Mouse (Mus musculus) cerebellum, adult 11-12 months (tissue): ENCODE data around the gene Tnr.
"Not testable (repeated sequence)": the region's sequence is repeated elsewhere in the genome, so short reads cannot be mapped to it uniquely, and the experiment has no call there.

ENCODE experiments used
- DNase-seq: peaks from one replicate; pipeline ENCODE4 v3.0.0; 2022

Gene Tnr

DNA sequence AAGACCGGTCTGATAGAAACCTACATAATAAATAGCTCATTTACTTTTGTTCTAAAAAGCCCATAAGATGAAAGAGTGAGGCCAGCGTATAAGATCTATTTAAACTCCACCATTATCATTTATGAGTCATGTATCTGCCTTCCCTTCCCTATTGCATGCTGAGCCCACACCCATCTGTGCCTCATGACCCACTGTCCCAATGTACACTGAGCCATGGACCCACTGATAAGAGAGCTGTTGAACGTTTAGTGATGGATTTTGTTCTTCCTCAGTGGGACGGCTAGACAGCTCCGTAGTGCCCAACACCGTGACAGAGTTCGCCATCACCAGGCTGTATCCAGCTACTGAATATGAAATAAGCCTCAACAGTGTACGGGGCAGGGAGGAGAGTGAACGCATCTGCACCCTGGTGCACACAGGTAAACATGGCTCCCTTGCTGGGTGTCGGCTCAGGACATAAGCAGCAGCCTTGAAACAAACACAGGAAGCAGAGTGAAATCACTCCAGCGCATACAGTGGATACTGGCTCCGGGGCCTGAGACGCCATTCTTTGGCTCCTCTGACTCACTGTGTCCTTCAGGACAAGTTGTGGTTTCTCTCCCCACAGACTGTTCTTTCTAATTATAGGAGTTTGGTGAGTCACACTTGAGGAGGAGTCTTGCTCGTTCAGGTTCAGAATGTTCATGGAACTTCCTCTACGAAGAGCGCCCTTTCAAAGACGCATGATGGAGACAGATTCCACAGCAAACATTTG lies 365.6 kb downstream of the Tnr start:
- no peak for DNase-seq

DNA sequence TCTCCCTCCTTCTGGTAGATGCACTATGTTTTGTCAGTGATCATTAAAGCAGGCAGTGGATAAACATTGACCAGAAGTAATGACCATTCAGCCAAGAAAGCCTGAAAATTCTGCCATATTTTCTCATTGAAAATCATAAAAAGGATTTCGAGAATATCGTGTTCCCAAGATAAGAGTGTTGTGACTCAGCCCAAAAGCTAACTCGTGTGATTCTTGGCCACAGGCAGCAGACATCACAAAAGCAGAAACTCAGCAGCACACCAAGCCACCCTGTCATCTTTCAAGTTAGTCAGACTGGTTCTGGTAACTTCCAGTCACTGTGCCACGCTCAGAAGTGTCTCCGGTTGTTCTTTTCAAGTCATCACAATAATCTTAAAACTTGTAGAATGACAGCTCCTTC lies 367.0 kb downstream of the Tnr start:
- no peak for DNase-seq

DNA sequence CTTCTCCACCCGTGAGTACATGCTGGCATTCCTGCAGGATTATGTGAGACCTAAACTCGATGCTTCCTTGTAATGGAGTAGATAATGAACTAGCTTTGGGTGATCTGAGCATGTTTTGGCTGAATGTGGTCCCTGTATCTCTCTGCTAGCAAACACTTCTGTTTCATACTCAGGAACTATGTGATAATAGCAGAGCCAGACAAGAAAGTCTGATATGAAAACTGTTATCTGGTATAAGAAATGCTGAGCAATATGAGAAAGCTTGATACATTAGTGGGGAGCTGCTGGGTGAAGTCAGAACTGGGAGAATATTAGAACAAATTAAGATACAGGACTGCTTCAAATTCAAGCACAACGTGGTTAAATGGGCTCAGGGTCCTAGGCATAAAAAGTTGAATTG lies 371.5 kb downstream of the Tnr start:
- no peak for DNase-seq

DNA sequence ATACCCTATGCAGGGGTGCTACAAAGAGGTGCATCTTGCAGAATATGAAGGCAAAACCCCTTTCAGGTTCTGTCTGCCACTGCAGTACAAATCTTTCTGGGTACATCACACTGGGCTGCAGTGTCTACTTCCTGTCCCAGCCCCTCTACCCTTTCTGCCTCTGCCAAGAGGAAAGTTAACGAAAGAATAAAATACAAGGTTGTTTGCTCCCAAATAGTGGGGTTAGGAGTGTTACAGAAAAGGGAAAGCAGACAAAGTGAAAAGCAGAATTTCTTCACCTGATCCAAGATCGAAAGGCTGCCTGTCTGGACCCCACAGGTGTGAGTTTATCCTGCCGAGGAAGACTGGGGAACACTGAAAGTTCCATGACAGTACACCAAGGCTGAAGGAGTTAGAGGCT lies 376.4 kb downstream of the Tnr start:
- DNase-seq: no peak

DNA sequence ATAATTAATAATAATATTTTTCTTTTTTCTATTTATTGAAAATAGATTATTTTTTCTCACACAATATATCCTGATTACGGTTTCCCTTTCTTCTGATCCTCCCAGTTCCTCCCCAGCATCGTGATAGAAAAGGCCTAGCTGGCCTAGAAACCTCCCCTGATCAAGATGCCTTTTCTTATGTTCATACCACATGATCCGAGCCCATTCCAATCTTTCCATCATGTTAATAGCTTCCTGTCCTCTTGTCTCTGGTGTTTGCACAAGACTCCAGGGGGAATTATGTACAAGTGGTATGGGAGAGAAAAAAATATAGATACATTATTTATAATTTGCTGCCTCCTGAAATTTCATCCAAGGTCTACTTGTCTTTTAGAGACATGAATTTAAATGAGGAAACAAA lies 377.1 kb downstream of the Tnr start:
- no peak for DNase-seq

DNA sequence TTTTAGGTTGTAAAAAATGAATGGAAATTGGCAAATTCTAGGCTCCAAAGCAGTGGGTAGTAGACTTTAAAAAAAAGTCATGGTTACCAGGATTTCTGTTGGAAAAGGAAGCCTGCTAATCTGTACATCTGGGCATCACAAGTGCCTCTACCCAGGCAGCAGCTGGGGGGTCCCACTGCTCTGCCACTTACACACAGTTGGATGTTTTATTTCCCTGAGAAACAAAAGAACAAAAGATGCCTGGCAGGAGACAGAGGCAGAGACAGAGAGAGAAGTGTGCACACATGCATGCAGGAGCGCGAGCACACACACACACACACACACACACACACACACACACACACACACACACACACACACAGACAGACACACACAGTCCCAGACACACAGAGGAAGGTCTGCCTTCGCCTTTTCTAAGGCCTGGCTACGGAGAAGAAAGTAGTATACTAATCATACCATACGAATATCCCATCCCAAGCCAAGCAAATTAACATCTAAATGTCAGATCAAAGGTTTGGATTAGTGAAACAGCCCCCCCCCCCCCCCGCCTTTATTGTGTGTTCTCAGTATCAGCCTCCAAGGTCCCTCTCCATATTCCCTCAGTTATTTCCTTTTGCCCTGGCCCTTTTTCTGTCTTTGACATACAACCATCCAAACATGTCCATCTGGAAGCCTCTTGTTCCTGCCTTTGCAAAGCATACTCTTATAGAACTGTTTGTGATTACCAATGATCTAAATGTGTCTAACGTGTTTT lies 378.0 kb downstream of the Tnr start:
- DNase-seq: no peak

DNA sequence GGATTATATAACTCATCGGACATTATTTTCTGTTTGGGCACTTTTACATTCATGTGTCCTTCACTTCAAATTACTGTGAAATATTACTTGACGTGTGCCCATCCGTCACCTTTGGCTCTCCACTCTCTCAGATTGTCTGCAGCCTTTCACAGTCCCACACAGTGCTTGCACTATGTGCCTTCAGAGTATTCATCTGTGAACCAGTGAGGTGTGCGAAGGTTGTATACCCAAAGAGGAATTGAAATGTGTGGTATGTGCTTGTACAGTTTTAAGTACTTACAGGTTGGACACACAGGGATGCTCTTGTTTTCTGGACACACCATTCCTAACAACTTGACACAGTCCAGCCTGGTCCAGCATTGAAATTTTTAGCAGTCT lies 378.5 kb downstream of the Tnr start:
- no peak for DNase-seq

DNA sequence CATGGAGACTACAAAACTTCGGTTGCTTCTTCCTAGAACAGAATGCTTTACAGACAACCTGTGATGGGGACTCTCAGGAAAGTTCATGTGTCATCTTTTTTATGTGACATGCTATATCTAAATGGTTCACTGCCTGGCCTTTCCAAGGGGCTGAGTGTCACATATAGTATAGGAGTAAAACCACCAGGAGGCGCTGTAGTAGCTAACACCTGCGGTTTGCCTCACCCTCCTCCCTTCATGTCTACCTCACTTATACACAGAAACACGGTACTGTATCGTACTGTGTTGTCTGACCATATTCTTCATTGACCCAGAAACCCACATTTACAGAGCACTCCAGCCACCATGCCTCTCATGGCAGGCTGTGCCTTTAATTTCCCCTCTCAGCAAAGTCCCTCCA lies 387.4 kb downstream of the Tnr start:
- DNase-seq: no peak

DNA sequence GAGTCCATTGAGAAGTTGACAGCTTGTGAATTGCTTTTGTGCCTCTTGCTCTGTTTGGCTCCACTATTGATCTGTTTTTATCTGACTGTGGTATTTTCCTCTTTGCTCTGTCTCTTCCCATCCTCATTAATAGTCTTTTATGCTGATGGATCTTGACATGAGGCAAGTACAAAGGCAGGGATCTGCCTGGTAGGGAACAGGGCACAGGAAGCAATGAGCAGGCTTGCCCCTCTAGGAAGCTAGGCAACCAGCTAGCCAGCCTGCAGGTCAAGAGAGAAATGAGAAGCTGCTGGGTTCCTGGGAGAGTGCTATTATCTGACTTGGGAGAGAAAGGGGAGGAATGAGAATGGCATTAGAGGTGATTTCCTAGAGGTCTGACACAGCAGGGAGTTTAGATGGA lies 391.2 kb downstream of the Tnr start:
- no peak for DNase-seq

DNA sequence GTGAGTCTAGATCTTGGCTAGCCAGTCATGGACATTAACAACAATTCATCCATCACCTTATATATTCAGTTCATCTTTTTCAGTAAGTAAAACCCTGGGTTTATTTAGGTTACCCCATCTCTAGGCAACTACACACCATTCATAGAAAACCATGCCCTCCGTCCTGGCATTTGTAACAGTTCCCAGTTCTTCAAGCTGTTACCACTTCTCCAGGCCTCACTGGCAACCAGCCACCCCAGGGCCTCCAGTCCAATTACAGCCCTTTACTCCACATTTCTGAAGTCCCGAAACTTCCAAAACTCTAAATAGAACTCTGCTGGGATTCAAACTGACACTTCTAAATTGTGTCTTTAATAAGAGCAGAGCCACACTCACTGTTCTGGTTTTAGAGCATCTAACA lies 397.0 kb downstream of the Tnr start:
- no peak for DNase-seq

DNA sequence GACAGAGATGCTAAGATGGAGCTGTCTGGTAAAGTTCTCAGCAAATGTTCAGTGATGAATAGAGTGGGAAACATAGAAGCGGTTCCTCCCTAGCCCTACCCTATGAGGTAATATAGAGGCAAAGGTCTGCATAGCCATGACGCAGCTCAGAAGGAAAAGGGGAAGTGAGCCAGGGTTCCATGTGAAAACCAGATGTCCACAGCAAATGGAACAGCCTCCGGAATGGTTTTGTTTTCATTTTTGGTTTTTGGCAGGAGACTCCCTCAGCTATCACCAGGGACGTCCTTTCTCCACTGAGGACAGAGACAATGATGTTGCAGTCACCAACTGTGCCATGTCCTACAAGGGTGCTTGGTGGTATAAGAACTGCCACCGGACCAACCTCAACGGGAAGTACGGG lies 399.4 kb downstream of the Tnr start:
- no peak for DNase-seq

DNA sequence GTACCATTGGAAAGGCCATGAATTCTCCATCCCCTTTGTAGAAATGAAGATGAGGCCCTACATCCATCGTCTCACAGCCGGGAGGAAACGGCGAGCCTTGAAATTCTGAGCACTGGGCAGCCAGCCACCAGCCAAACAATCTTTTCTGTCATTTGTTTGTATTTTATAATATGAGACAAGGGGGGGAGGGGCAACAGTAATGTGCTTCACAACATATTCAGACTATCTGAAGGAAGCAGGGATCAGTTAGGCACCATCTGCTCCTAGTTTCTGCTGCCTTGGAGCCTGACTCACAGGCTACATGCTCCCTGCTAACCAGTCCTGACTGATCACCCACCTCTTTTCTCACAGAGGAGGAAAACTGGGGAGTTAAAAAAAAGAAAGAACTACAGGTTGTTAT lies 400.5 kb downstream of the Tnr start:
- no peak for DNase-seq

DNA sequence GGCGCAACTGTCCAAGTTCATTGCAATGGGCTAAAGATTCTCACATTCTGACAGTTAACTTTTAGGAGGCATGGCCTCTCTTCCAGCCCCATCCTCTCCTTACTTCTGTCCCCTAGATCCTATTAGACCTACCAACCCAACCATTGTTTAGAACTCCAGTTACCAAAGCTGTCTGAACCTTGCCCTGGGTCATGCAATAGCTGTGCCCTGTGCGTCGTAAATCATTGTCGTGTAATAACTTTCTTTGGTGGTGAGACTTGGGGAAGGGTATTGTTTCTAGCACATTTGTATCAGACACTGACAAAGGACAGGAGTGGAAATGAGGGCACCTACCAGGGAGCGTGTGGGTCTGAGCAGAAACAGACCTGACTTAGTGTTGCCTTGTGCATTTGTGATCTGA lies 401.1 kb downstream of the Tnr start:
- no peak for DNase-seq

DNA sequence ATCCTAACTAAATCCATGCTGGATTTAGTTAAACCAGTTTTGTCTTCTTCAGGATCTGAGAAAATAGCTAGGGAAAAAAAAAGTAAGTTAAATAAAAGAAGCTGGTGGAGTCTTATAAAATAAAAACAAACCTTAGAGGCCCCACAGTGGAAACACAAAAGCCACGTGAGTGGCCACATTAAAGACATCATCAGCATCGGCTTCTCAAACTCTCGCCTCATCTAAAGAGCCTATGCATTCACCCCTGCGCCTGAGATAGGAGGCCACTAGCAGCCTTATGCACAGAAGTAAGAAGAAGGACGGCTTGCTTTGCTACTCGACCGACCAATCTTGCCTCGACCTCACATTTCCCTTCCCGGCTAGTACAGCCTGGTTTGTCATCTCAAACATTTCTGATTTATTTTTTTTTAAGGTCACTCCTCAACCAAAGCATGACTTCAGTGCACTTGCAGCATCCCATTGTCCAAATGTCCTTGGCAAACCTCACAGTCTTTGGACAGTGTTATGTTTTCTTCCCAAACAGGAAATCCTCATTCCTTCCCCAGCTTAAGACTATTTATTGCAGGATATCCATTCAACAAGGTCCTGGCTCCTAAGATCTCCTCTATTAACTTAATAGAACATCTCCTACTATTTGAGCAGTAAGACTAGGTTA lies 405.2 kb downstream of the Tnr start:
- DNase-seq: no peak

DNA sequence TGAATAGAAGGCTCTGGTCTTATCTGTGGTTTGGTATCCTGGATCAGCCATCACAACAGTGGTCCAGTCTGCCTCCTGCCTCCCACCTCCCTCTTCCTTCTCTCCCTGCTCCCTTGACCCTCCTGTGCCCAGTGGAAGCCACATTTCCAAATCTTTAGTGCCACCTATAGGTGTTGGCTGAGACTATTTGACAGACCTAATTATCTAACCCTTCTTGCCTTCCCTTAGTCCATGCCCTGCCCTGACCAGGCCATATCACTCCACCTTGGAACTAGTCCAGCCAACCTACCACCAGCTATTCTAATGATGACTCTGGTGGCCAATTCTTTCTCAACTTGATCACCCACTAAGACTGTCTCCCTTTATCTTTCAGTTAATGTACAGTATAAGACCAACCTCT lies 408.5 kb downstream of the Tnr start:
- DNase-seq: no peak

DNA sequence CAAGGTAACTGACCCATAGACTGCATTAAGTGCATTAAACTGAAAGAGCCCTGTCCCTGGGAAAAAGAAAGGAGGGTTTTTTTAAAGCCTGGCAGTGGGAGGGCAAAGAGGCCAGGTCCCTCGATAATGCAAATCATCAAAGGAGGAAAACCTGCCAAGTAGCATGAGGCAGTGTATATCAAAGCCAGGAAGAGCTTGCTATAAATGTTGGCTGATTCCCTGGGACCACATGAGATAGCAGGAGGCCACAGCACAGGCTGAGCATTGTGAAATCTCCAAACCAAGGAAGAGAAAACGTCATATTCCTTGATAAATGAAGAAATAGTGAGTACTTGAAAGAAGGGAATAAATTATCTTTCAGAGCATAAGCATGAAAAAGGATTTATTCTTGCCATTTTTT lies 409.0 kb downstream of the Tnr start:
- no peak for DNase-seq

DNA sequence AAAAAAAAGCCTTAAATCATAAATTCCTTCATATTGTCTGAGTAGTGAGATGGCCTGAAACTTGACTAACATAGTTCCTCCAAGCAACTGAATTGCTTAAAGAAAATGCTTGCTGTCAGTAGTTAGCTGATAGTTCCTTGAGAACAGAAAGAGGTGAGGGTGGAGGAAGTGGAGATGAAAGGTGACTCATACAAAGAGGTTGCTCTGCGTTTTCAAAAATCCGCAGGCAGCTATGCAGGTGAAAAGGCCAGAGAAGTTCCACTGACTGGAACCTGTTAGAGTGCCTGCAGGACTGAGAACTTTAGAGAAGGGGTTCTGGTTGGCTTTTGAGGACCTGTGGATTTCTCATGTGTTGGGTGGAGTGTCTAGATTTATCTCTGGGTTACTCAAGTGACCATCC lies 414.9 kb downstream of the Tnr start:
- DNase-seq: no peak

DNA sequence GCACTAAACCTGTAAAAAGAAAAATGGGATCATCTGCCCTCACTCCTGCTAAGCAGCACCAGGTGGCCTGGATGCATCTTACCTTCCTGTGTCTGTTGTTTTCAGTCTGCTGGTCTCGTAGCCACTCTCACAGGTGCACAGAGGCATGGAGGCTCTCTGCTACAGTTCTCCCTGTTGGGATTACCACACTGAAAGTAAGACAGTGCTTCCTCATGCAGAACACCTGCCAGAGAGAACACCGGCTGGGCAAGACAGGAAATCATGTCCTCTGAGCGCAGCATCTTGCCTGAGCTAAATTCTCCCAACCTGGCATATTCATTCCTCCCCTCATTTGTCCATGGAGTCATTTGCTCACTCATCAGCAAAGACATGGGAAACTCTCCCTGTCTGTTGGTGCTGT lies 415.8 kb downstream of the Tnr start:
- no peak for DNase-seq

DNA sequence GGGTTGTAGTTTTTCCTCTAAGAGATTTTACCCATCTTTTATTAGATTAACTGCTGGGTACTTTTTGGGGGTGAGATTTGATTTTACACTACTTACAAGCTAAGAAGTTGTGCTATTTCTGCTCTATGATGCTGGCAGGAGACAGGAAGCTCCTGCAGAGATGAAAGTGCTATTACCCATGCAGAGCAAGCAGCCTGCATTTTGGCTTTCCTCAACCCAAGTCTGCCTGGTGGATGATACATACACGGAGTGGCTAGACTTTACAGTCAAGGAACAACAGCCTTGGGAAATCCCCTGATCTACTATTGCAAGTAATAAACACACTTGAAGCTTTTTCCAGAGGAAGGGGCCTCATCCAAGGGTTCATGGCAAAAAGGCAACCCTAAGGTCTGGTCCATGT lies 430.0 kb downstream of the Tnr start:
- no peak for DNase-seq

DNA sequence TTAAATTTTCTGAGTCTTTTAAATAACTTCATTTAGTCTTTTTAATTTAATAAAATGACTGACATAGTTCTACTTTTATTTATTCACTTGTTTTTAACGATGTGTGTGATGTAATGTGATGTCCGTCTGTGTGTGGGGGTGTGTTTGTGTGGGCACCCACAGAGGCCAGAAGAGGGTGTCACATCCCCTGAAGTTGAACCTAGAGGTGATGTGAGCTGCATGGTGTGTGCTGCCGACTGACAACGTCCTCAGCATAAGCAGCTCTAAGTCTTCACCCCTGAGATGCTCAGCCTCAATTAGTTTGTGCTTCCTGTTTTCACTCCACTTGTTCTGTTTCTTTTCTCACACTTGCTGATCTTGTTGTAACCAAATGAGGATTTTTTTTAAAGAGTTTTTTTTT lies 439.8 kb downstream of the Tnr start:
- DNase-seq: no peak

DNA sequence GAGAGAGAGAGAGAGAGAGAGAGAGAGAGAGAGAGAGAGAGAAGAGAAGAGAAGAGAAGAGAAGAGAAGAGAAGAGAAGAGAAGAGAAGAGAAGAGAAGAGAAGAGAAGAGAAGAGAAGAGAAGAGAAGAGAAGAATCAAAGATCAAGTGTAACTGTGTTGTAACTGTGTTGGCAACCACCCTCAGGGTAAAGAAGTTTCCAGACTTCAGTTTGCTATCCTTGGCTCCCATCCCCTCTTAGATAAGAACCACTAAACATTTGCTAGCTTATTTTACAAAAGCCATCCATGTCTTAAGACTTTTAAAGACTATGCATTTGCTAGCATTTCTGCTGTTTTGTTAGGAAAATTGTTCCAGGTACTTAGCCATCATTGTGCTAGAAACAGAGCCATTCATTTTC lies 442.7 kb downstream of the Tnr start:
- not testable (repeated sequence) for DNase-seq

DNA sequence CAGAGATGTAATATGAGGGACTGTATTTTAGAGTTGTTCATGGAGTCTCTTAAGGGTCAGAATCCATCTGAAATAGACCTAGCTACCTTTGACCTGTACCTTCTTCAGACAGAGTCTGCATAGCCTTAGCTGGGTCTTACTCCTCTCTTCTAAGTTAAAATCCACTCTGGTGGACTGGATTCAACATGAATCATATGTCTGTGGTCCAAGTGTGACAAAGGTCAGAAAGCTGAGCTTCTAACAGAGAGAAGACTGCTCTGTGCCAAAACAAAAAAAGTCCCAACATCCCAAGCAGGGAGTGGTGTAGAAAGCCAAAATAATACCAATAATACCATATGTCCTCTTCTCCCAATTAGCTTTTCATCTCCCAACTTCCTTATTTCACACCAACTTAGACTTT lies 444.8 kb downstream of the Tnr start:
- no peak for DNase-seq

DNA sequence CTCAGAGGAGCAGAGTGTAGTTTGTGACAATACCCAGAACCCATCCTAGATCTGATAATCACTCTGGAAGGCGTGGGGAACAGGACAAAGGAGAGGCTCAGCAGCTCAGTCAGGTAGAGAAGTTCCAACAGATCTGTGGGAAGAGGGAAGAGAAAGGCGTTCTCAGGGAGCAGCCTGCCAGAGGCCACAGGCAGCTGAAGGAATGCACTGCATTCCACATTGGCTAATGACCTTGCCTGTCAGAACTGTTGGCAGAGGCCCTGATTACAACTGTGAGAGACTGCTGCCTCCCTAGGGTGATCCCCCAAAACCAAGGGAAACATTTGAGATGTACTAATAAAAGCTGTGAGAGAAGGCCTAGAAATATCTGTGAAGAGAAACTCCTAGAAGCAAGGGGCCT lies 454.2 kb downstream of the Tnr start:
- DNase-seq: no peak

DNA sequence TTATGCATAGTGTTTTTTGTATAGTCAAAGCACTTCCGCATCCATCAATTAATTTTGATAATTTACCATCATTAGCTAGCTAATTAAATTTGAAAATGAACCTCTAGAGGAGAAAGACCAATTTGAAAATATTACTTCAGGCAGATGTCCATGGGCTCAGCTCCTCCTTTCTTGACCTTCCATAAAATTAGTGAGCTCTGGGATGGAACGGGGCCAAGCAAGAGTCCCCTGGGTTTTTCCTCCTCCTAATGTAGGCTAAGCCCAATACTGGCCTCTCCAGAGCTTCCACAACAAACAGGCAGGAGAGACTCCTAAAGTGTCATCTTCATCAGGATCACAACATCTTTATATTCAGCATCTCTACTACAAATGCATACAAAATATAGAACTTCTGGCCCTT lies 455.5 kb downstream of the Tnr start:
- no peak for DNase-seq
